Mouse (Mus musculus) ES-Bruce4 (cell line): ENCODE results near the gene Mgp. TPM values are rescaled to one million over a fixed set of nuclear protein-coding genes. Genes with fewer than 3 reads are reported as not detected.

Experiments used
- H3K27ac ChIP-seq: 2 replicates; pipeline ENCODE4 v1.5.1; 2012; ENCODE audit warnings: low read length, inconsistent platforms; ENCODE audit not compliant: insufficient read depth
- H3K27me3 ChIP-seq: 2 replicates; pipeline ENCODE4 v1.6.1; 2012; ENCODE audit warnings: mild to moderate bottlenecking, low read length, inconsistent platforms; ENCODE audit not compliant: control insufficient read depth, poor library complexity, insufficient read depth, severe bottlenecking
- H3K36me3 ChIP-seq: 2 replicates; pipeline ENCODE4 v1.6.1; 2012; ENCODE audit warnings: inconsistent platforms, mild to moderate bottlenecking, low read length, moderate library complexity; ENCODE audit not compliant: control insufficient read depth, poor library complexity, insufficient read depth, severe bottlenecking
- H3K4me1 ChIP-seq: one replicate; pipeline ENCODE4 v1.8.1; 2011; ENCODE audit warnings: low read length; ENCODE audit not compliant: control insufficient read depth, insufficient read depth
- H3K4me3 ChIP-seq: 2 replicates; pipeline ENCODE4 v1.5.1; 2011; ENCODE audit warnings: low read depth, mild to moderate bottlenecking, low read length
- H3K9ac ChIP-seq: 2 replicates; pipeline ENCODE4 v1.6.1; 2012; ENCODE audit warnings: low read depth, mild to moderate bottlenecking, inconsistent platforms; ENCODE audit not compliant: poor library complexity, severe bottlenecking
- H3K9me3 ChIP-seq: replicated peaks from 2 replicates; pipeline ENCODE4 v1.6.1; 2012; ENCODE audit warnings: mild to moderate bottlenecking, low read length, inconsistent platforms; ENCODE audit not compliant: control insufficient read depth, poor library complexity, insufficient read depth, severe bottlenecking
- CTCF ChIP-seq: IDR thresholded peaks from one replicate; pipeline ENCODE4 v1.8.1; 2011; ENCODE audit warnings: low read depth, low read length
- EP300 ChIP-seq: IDR thresholded peaks from 2 replicates; pipeline ENCODE4 v1.6.1; 2011; ENCODE audit warnings: low read depth, low read length; ENCODE audit not compliant: insufficient read depth
- POLR2A ChIP-seq: IDR thresholded peaks from one replicate; pipeline ENCODE4 v1.8.1; 2011; ENCODE audit warnings: low read length; ENCODE audit not compliant: insufficient read depth
- polyA plus RNA-seq: library from polyadenylated mRNA; stranded (reverse); fragments of >200 nt; gene quantifications from 2 replicates; pipeline ENCODE4 v1.2.4, GENCODE M21; 2011; ENCODE audit warnings: low read depth; ENCODE audit not compliant: missing spikeins, insufficient read depth, insufficient read length

The Mgp gene
- polyA plus RNA-seq = 9.7 and 14.5 TPM in 2 replicates

DNA sequence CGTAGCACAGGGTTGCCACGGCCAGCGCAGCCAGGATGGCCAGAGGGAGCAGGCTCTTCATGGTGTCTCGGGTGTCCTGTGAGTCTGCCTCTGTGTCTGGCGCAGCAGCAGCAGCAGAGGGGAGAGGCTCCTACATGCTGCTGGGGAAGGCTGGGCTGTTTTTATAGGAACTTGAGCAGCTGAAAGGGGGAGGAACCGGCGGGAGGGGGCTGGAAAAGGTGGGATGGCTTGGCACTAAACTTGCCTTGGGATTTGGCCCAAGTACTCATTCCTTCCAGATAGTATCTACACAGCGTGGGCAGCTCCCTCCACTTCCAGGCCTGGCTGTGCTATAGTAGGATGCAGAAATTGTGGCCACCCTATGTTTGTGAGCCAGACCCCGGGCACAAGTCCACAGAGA, at the start of gene Mgp:
Gene Mgp (minus strand): TSS at position 154 of the 400 bp plus-strand sequence.
- H3K9ac ChIP-seq = no peak within 1 kb of the TSS
- TF ChIP-seq CTCF (no peak), EP300 (no peak), POLR2A (no peak)
- no peaks in the 10 kb centered on the region for H3K36me3 ChIP-seq
- no peak within 1 kb of the TSS for H3K27ac ChIP-seq
- no peaks in the 10 kb centered on the region for H3K4me1 ChIP-seq
- no peaks in the 10 kb centered on the region for H3K9me3 ChIP-seq
- H3K4me3 ChIP-seq = no peak within 1 kb of the TSS
- no peaks in the 10 kb centered on the region for H3K27me3 ChIP-seq

DNA sequence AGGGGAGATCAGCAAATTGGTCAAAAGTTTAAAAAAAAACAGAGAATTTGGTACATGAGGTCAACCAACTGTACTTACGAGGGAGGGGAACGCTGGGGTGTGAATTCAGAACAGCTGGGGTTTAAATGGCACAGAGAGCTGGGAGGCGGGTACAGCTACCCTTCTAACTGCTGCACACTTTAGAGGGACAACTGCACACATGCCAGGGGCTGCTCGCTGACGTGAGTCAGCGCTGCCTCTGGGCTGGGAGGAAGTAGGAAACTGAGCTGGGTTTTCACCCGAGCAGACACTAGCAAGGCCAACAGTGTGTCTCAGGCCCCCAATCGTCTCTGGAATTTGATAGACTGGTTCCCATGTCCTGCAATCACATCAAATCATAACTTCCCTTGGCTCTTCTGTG, 49.4 kb upstream of the Mgp start:
- no peak for TF ChIP-seq CTCF
- TF ChIP-seq POLR2A = no peak
- TF ChIP-seq EP300 = no peak
- H3K27ac ChIP-seq = no peak overlapping the region
- no peaks in the 10 kb centered on the region for H3K4me1 ChIP-seq
- no peaks in the 10 kb centered on the region for H3K27me3 ChIP-seq
- no peaks in the 10 kb centered on the region for H3K36me3 ChIP-seq
- H3K9me3 ChIP-seq = no peaks in the 10 kb centered on the region
- no peak overlapping the region for H3K9ac ChIP-seq
- H3K4me3 ChIP-seq = no peak overlapping the region

DNA sequence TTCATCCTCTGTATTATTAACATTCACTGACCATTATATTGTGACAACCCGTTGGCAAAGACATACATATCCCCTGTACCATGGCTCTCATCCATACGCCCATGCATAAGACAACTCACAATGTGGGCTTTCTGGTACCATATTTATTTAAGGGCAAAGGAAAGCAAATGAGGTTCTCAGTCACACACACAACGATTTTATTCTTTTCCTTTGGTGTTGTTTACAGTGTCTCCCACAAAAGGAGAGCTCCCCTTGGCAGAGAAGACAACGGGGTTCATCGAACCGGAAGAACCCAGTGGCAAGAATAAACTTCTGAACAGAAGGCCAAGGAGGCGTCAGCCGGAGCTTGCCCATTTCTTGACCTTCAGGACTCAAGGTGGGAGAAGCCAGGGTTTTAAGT, 47.9 kb upstream of the Mgp start, which contains the start of gene Pde6h:
Gene Pde6h (plus strand): TSS at position 301 of the 400 bp plus-strand sequence.
- Histone ChIP-seq H3K27me3 (no peaks in the 10 kb centered on the region), H3K27ac (no peak within 1 kb of the TSS), H3K9me3 (no peaks in the 10 kb centered on the region), H3K9ac (no peak within 1 kb of the TSS), H3K4me3 (no peak within 1 kb of the TSS), H3K36me3 (no peaks in the 10 kb centered on the region), H3K4me1 (no peaks in the 10 kb centered on the region)
- TF ChIP-seq POLR2A = no peak
- TF ChIP-seq EP300 = no peak
- TF ChIP-seq CTCF = no peak

GRCm38 (mm10) chr6:136922871-136923270, 47.2 kb upstream of the Mgp start:
- H3K9me3 ChIP-seq = no peaks in the 10 kb centered on the region
- no peaks in the 10 kb centered on the region for H3K4me1 ChIP-seq
- no peak overlapping the region for H3K4me3 ChIP-seq
- no peaks in the 10 kb centered on the region for H3K27me3 ChIP-seq
- no peak overlapping the region for H3K27ac ChIP-seq
- no peak overlapping the region for H3K9ac ChIP-seq
- TF ChIP-seq POLR2A = no peak
- no peak for TF ChIP-seq CTCF
- TF ChIP-seq EP300 = no peak
- no peaks in the 10 kb centered on the region for H3K36me3 ChIP-seq

GRCm38 (mm10) chr6:136922080-136922479, 46.5 kb upstream of the Mgp start, which contains the start of gene Erp27:
Gene Erp27, minus strand, starts transcription at chr6:136922180.
- Histone ChIP-seq H3K36me3 (no peaks in the 10 kb centered on the region), H3K27ac (no peak within 1 kb of the TSS), H3K27me3 (no peaks in the 10 kb centered on the region), H3K4me1 (no peaks in the 10 kb centered on the region), H3K4me3 (no peak within 1 kb of the TSS), H3K9me3 (no peaks in the 10 kb centered on the region), H3K9ac (no peak within 1 kb of the TSS)
- TF ChIP-seq CTCF = no peak
- TF ChIP-seq EP300 = no peak
- TF ChIP-seq POLR2A = no peak

- no peak overlapping the region for H3K4me3 ChIP-seq
- H3K27ac ChIP-seq = no peak overlapping the region
- H3K36me3 ChIP-seq = no peaks in the 10 kb centered on the region
- no peak overlapping the region for H3K9ac ChIP-seq
- no peaks in the 10 kb centered on the region for H3K9me3 ChIP-seq
- H3K4me1 ChIP-seq = no peaks in the 10 kb centered on the region
- no peaks in the 10 kb centered on the region for H3K27me3 ChIP-seq
- TF ChIP-seq EP300 = no peak
- TF ChIP-seq POLR2A = no peak
- TF ChIP-seq CTCF = no peak
Observed at GRCm38 (mm10) chr6:136921601-136922000, 46.0 kb upstream of the Mgp start.
